Mouse (Mus musculus) macrophage (primary cell): ENCODE data around the gene Glrx. TPM values are rescaled to one million over a fixed set of nuclear protein-coding genes. Genes with fewer than 3 reads are reported as not detected.

Source experiments
- H3K27ac ChIP-seq: fragments of 350-480 bp; formaldehyde crosslinking; 2 replicates; pipeline ENCODE4 v1.9.0; 2021
- H3K36me3 ChIP-seq: fragments of 350-480 bp; formaldehyde crosslinking; 2 replicates; pipeline ENCODE4 v1.9.0; 2021; ENCODE audit errors: inconsistent target
- H3K4me3 ChIP-seq: fragments of 350-480 bp; formaldehyde crosslinking; 2 replicates; pipeline ENCODE4 v1.9.0; 2021; ENCODE audit errors: inconsistent target
- H3K79me2 ChIP-seq: fragments of 350-480 bp; formaldehyde crosslinking; 2 replicates; pipeline ENCODE4 v1.9.0; 2021; ENCODE audit errors: inconsistent target
- WGBS: methylation state at CpG from one replicate; pipeline ENCODE4 v1.1.7; 2026; ENCODE audit warnings: inconsistent platforms; ENCODE audit not compliant: missing documents; 5-methylcytosine and 5-hydroxymethylcytosine counted together
- polyA plus RNA-seq: library from polyadenylated mRNA; stranded (reverse); fragments of 250-400 nt; gene quantifications from 3 replicates; pipeline ENCODE4 v1.2.4, GENCODE M21; 2018; ENCODE audit warnings: inconsistent platforms

The Glrx gene
- polyA plus RNA-seq, 1 experiment from 2014 or later: 88.5 TPM

DNA sequence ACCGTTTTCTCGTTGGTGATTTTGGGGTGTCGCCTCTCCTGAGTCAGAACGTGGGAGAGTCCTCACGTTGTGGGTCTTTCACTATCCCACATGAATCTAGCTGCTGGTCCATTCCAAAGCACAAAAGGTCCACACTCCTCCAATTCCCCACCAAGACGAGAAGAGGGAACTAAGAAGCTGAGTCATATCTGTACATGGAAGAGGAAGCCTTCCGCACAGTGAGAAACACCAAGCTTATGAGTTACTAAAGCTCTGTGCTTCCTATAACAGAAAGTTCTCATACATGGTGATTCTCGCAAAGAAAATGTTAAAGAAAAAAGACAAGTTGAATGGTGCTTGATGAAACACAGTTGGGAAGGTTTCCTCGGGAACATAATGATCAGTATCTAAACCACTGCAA lies 16.5 kb upstream of the Glrx start:
- no peaks in the 10 kb centered on the region for H3K79me2 ChIP-seq
- H3K36me3 ChIP-seq: no peaks in the 10 kb centered on the region
- no peak overlapping the region for H3K4me3 ChIP-seq
- H3K27ac ChIP-seq: peak overlapping the region; percentile 58
- 38% methylated on average over 9 of the region's 9 CpGs for WGBS

DNA sequence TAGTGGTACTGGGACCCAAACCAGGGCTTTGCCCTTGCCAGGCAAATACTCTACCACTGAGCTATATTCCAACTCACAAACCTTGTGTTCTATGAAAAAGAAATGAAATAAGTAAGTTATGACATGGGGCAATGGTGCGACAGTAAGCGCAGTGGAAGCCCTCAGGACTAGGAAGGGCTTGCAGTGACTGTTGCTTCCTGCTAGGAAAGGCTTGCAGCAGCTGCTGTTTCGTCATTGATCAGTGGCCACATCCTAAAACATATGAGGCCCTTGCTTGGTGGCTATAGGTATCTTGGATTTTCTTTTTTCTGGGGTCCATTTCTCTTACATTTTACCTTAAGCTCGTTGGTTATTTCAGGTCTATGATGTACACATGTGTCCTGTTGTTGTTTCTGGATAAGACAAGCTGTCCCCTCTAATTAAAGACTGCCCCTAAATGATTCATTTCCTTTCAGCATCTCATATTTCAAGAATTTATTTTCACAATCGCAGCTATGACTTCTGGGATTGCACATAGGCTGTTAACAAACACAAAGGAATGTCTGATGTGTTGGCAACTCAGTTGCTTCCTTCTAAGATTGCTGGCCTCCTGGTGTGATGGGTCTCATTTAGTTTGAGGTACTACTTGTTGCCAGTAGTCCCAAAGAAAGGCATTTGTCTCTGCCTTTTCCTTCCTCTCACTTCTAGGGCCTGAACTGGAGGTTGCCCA lies 14.9 kb upstream of the Glrx start:
- Histone ChIP-seq H3K36me3 (no peaks in the 10 kb centered on the region), H3K79me2 (no peaks in the 10 kb centered on the region), H3K4me3 (no peak overlapping the region), H3K27ac (peak overlapping the region; percentile 58)
- WGBS: 16% methylated on average over 5 of the region's 5 CpGs

- Histone ChIP-seq H3K27ac (peak overlapping the region; percentile 58), H3K79me2 (no peaks in the 10 kb centered on the region), H3K4me3 (no peak overlapping the region), H3K36me3 (no peaks in the 10 kb centered on the region)
- 23% methylated on average over 1 of the region's 1 CpGs for WGBS
Observed at GRCm38 (mm10) chr13:75825388-75825787, 14.3 kb upstream of the Glrx start.

DNA sequence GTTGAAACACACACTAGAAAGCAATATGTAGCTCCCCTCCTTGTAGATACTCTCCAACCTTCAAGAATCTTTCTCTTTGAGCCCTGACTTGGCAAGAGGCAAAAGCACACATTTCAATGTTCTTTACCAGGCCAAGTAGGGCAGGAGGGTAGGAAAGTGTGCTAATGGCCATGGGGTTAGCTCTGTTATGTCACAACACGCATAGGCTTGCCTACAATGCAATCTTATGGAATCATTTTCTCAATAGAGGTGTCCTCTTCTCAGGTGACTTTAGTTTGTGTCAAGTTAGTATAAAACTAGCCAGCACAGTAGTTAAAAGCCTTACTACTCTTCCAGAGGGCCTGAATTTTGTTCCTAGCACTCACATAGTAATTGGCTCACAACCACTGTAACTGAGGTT lies 9.0 kb upstream of the Glrx start:
- 100% methylated on average over 1 of the region's 1 CpGs for WGBS
- H3K27ac ChIP-seq: no peak overlapping the region
- H3K4me3 ChIP-seq: no peak overlapping the region
- H3K79me2 ChIP-seq: no peaks in the 10 kb centered on the region
- H3K36me3 ChIP-seq: no peaks in the 10 kb centered on the region

DNA sequence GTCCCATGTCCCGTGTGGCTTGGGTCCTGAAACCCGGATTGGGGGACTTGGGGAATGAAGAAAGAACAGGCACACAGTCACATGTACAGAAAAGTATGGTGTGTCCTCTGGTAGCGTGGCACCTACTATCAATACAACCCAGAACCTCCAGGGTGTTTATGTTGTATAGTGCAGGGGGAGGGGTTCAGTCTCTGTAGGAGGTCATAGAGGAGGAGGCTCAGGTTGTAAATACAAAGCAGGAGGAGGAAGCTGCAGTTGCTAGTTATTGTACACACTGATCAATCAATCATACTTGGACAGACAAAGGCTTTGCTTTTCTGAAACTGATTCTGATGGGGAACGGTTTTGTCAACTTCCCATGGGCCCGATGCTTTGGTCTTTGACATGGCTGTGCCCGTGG lies 8.0 kb upstream of the Glrx start:
- H3K79me2 ChIP-seq: no peaks in the 10 kb centered on the region
- H3K36me3 ChIP-seq: no peaks in the 10 kb centered on the region
- H3K27ac ChIP-seq: no peak overlapping the region
- no peak overlapping the region for H3K4me3 ChIP-seq
- WGBS: 90% methylated on average over 6 of the region's 6 CpGs

GRCm38 (mm10) chr13:75832697-75833096 lies 7.0 kb upstream of the Glrx start:
- H3K4me3 ChIP-seq: no peak overlapping the region
- H3K36me3 ChIP-seq: no peaks in the 10 kb centered on the region
- no peaks in the 10 kb centered on the region for H3K79me2 ChIP-seq
- no peak overlapping the region for H3K27ac ChIP-seq

DNA sequence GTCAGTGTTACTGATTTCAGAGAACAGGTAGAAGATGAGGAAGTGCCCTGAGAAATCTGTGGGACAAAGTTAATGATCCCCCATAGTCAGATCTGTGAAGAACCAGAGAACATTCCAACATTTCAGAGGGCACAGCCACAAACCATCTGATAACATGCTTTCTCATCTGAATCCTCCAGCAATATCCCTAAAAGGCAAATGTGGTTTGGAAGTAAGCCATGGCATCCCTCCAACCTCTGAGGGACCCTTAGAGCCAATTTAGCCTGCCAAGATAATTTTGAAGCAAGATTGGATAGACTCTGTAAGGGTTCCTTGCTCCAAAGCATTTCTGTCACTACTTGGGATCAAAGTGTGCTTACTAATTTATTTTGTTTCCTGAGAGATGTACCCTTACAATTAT lies 6.2 kb upstream of the Glrx start:
- no peaks in the 10 kb centered on the region for H3K79me2 ChIP-seq
- no peaks in the 10 kb centered on the region for H3K36me3 ChIP-seq
- H3K27ac ChIP-seq: no peak overlapping the region
- H3K4me3 ChIP-seq: no peak overlapping the region

DNA sequence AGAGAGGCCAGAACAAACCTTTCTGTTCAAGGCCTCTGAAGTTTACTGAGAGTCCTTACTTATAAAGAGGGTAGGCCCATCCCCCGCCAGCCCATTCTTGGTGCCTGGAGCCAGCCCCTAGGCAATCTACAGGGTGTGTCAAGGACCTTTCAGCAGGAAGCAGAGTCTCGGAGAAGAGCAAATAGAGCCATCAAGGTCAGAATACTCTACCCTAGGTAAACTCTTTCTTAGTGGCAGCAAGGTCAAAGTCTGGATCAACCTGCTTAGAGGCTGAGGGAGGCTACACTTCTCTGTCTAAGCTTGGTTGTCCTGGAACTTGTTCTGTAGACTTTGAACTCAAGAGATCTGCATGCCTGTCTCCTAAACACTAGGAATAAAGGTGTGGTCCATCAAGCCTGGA lies 4.2 kb upstream of the Glrx start:
- H3K79me2 ChIP-seq: peaks cover 7% of the 10 kb centered on the region
- no peaks in the 10 kb centered on the region for H3K36me3 ChIP-seq
- H3K4me3 ChIP-seq: no peak overlapping the region
- 93% methylated on average over 2 of the region's 2 CpGs for WGBS
- H3K27ac ChIP-seq: no peak overlapping the region

DNA sequence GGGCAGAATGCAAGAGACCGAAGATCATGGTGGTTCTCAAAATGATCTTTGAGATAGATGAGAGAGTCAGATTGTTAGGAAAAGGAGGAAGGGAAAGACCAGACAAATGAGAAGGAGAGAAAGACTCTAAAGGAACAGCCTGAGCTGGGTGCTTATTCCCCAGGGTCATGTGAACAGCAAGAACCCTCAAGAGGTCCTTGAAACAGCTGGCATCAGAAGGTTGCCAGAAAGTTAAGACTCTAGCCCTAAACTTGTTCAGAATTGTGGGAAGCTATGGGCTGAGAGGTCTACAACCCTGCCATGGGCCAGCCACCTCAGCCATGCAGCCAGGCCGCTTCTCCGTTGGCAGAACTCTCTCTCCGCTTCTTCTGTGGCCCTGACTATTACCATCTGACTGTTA lies 1.2 kb upstream of the Glrx start:
- Histone ChIP-seq H3K79me2 (peaks cover 38% of the 10 kb centered on the region), H3K27ac (no peak overlapping the region), H3K36me3 (no peaks in the 10 kb centered on the region), H3K4me3 (no peak overlapping the region)
- 100% methylated on average over 4 of the region's 4 CpGs for WGBS

GRCm38 (mm10) chr13:75840752-75841285 lies 1.2 kb downstream of the Glrx start:
- Histone ChIP-seq H3K27ac (peak overlapping the region; percentile 55), H3K36me3 (no peaks in the 10 kb centered on the region), H3K4me3 (peak overlapping the region; percentile 87), H3K79me2 (peaks cover 58% of the 10 kb centered on the region)
- 20% methylated on average over 6 of the region's 6 CpGs for WGBS

- 80% methylated on average over 3 of the region's 3 CpGs for WGBS
- no peak overlapping the region for H3K4me3 ChIP-seq
- H3K79me2 ChIP-seq: peaks cover 58% of the 10 kb centered on the region
- H3K36me3 ChIP-seq: peaks cover 4% of the 10 kb centered on the region; the same call in 1 of the 2 replicates
- H3K27ac ChIP-seq: no peak overlapping the region
Observed at GRCm38 (mm10) chr13:75841950-75842349, 2.3 kb downstream of the Glrx start.

GRCm38 (mm10) chr13:75843331-75843730 lies 3.7 kb downstream of the Glrx start:
- 96% methylated on average over 5 of the region's 5 CpGs for WGBS
- Histone ChIP-seq H3K4me3 (no peak overlapping the region), H3K36me3 (peaks cover 16% of the 10 kb centered on the region; the same call in 1 of the 2 replicates), H3K27ac (no peak overlapping the region), H3K79me2 (peaks cover 58% of the 10 kb centered on the region)

DNA sequence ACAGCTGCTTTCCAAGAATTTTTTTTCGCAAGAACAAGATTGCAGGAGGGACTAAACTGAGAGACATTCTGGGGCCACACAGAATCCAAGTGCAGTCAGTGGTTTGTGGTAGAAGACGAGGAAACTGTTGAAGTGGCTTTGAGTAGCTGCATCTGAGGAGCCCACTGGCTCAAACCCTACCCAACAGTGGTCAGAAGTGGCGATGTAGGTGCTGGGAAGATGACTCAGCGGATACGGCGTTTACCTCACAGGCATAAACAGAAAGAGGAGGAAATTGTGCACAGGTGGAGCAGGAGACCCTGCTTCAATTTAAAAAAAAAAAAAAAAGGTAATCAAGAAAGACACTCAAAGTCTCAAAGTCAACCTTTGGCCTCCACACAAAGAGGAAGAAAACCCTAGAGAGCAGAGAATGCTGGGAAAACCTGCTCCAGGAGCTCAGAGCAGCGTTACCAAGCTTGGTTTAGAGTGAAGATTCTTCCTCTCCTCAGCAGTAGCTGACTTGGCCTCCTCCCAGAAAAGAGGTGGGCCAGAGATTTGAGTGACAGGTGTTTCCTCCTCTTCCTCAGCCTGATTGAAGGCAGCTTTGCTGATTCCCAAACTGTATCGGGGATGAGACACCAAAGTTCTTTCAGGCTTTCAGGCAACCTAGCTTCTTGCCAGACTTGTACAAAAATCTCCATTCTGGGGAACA lies 4.5 kb downstream of the Glrx start:
- Histone ChIP-seq H3K36me3 (peaks cover 20% of the 10 kb centered on the region; the same call in 1 of the 2 replicates), H3K4me3 (no peak overlapping the region), H3K27ac (peak overlapping the region; percentile 63), H3K79me2 (peaks cover 58% of the 10 kb centered on the region)
- 27% methylated on average over 8 of the region's 8 CpGs for WGBS

DNA sequence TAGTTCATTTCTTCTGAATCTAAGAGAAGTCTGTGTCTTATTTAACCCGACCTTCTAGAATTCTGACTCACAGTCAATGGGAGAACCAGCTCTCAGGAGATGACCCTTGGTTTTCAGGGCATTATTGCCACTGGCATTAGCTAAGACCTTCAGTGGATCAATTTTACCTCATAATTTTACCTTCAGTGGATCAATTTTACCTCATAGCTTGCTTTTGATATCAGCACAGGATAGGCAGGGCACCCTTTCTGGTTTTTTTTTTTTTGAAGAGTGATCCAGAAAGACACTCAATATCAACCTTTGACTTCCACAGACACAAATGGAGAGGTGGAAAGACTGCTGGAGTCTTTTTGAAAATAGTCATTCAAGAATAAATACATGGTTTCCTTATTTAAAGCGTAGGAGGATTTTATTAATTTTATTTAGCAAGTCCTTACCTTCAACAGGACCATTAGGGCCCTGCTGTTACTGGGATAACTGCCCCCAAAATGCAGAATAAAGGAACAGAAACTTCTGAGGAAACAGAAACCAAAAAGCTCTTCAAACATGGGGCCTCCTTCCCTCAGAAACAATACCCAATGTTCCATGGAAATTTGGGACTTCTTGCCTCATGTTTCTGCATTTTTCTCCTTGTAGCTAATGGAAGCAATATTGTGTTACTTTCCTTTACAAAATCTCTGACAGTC lies 5.3 kb downstream of the Glrx start:
- 90% methylated on average over 2 of the region's 2 CpGs for WGBS
- Histone ChIP-seq H3K79me2 (peaks cover 56% of the 10 kb centered on the region), H3K4me3 (no peak overlapping the region), H3K27ac (peak overlapping the region; percentile 63), H3K36me3 (peaks cover 20% of the 10 kb centered on the region; the same call in 1 of the 2 replicates)
